Mouse (Mus musculus): ENCODE results near the gene Gucy2f. TPM values are rescaled to one million over a fixed set of nuclear protein-coding genes. Genes with fewer than 3 reads are reported as not detected.

The Gucy2f gene
- polyA plus RNA-seq (2015; fragmentation: Illumina TruSeq; extraction: RNeasy Lipid Tissue Mini Kit (QIAGEN cat#74804); ENCODE audit: insufficient read depth, low replicate concordance): not detected

DNA sequence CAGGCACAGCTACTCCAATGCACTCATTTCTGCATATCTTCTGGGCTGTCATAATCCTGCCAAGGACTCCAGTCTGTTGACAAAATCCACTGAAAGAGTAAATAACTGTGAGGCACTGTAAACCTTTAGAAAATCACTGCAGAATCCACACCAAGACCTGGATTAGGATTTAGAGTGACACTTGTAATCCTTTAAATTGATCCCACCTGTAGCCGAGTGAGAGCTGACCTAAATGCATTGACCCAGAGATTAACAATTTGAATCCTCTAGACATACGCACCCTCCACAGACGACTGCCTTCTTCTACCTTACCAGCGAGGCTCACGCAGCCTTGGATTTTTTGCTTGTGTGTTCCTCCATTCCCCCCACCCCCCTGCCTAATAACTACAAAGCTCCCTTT is at the start of gene Gucy2f:
Gucy2f (minus strand) TSS at position 101 of the 400 bp plus-strand sequence.

DNA sequence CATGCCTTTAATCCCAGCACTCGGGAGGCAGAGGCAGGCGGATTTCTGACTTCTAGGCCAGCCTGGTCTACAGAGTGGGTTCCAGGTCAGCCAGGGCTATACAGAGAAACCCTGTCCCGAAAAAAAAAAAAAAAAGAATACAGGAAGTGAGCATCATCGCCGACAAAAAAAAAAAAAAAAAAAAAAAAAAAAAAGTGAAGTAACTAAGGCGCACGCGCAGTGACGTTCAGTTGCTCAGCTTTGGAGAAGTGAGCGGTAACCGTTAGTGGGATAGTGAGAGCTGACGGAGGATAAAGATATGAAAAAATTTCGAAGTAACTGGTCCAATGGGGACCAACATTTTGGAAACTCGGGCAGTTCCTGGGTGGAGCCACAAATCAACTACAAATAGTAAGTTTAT is 29.8 kb upstream of the Gucy2f start, which contains the start of gene Nxt2:
Nxt2 (plus strand) TSS at position 229 of the 400 bp plus-strand sequence.

Other genes starting within 250 kb of the Gucy2f start
- gene Nxt2, start 29.8 kb upstream of the Gucy2f start, polyA plus RNA-seq (2015; fragmentation: Illumina TruSeq; extraction: RNeasy Lipid Tissue Mini Kit (QIAGEN cat#74804); ENCODE audit: insufficient read depth, low replicate concordance): 15.0 TPM
- gene Kcne1l, start 109.4 kb upstream of the Gucy2f start, polyA plus RNA-seq (2015; fragmentation: Illumina TruSeq; extraction: RNeasy Lipid Tissue Mini Kit (QIAGEN cat#74804); ENCODE audit: insufficient read depth, low replicate concordance): 0.15 TPM
- gene Acsl4, start 193.6 kb upstream of the Gucy2f start, polyA plus RNA-seq (2015; fragmentation: Illumina TruSeq; extraction: RNeasy Lipid Tissue Mini Kit (QIAGEN cat#74804); ENCODE audit: insufficient read depth, low replicate concordance): 37.4 TPM

All from spleen, adult 10 weeks (tissue).